Mouse (Mus musculus) bone marrow, adult 2 months (tissue): Measurements from ENCODE around the gene Dynlt1a.
"Not testable (repeated sequence)": the region's sequence is repeated elsewhere in the genome, so short reads cannot be mapped to it uniquely, and the experiment has no call there.

ENCODE experiments used
- CTCF ChIP-seq: fragments of 200-500 bp; IDR thresholded peaks from 2 replicates; pipeline ENCODE4 v1.5.1; 2011; ENCODE audit warnings: low read length, control low read depth; ENCODE audit not compliant: control insufficient read depth, insufficient read depth
- POLR2A ChIP-seq: fragments of 200-500 bp; IDR thresholded peaks from 2 replicates; pipeline ENCODE4 v1.6.1; 2011; ENCODE audit warnings: low read depth, mild to moderate bottlenecking, control low read depth, low read length, borderline replicate concordance; ENCODE audit not compliant: control insufficient read depth

- not testable (repeated sequence) for TF ChIP-seq CTCF, POLR2A
These were observed 25.4 kb upstream of the Dynlt1a start for GRCm38 (mm10) chr17:6342606-6343294.
